Mouse (Mus musculus): ENCODE data around the gene Rit1. TPM values are rescaled to one million over a fixed set of nuclear protein-coding genes. Genes with fewer than 3 reads are reported as not detected.

Rit1 gene
- polyA plus RNA-seq, 1 experiment from 2014 or later: 26.3 TPM

GRCm38 (mm10) chr3:88685958-88686451, 30.6 kb upstream of the Rit1 start:
- Histone ChIP-seq H3K4me1 (ENCODE audit: insufficient read depth) (0 out of 2 replicates have a peak, but pooled peaks cover 4% of the 10 kb centered on the region), H3K27me3 (ENCODE audit: insufficient read depth, low read length) (no peaks in the 10 kb centered on the region), H3K36me3 (replicated peaks; ENCODE audit: insufficient read depth, low read length) (peaks cover 26% of the 10 kb centered on the region), H3K4me3 (ENCODE audit: low read depth, low read length) (peak overlapping the region; percentile 90), H3K4me2 (ENCODE audit: low read depth, low read length) (peak overlapping the region; percentile 75), H3K27ac (ENCODE audit: low read depth) (peak overlapping the region; percentile 98), H3K9ac (replicated peaks) (peak overlapping the region; percentile 94), H3K9me3 (ENCODE audit: low read length) (no peaks in the 10 kb centered on the region)
- TF ChIP-seq CTCF (IDR thresholded peaks at IDR 0.05; ENCODE audit: low read depth): peak; percentile 34
- no peak for TF ChIP-seq EP300 (IDR thresholded peaks at IDR 0.05; ENCODE audit: low read depth)
- DNase-seq (peak; percentile 64), ATAC-seq (peak; percentile 53)
- WGBS (ENCODE audit: insufficient replicate concordance): 0% methylated on average over 43 of the region's 45 CpGs

- Histone ChIP-seq H3K36me3 (replicated peaks; ENCODE audit: insufficient read depth, low read length) (peaks cover 28% of the 10 kb centered on the region), H3K9me3 (ENCODE audit: low read length) (no peaks in the 10 kb centered on the region), H3K27ac (ENCODE audit: low read depth) (peak overlapping the region; percentile 98; the same call in 1 of the 2 replicates), H3K27me3 (ENCODE audit: insufficient read depth, low read length) (no peaks in the 10 kb centered on the region), H3K4me2 (ENCODE audit: low read depth, low read length) (peak overlapping the region; percentile 75), H3K9ac (replicated peaks) (peak overlapping the region; percentile 94), H3K4me1 (ENCODE audit: insufficient read depth) (0 out of 2 replicates have a peak, but pooled peaks cover 4% of the 10 kb centered on the region), H3K4me3 (ENCODE audit: low read depth, low read length) (peak overlapping the region; percentile 90)
- TF ChIP-seq CTCF (IDR thresholded peaks at IDR 0.05; ENCODE audit: low read depth): no peak
- no peak for TF ChIP-seq EP300 (IDR thresholded peaks at IDR 0.05; ENCODE audit: low read depth)
- no peak for ATAC-seq
- DNase-seq: peak; percentile 18
- WGBS (ENCODE audit: insufficient replicate concordance): 19% methylated on average over 13 of the region's 13 CpGs
These were observed 29.7 kb upstream of the Rit1 start for GRCm38 (mm10) chr3:88686734-88687611.

- ATAC-seq (no peak), DNase-seq (no peak)
- no peaks in the 10 kb centered on the region for H3K27me3 ChIP-seq (ENCODE audit: insufficient read depth, low read length)
- H3K27ac ChIP-seq (ENCODE audit: low read depth): no peak overlapping the region
- H3K36me3 ChIP-seq (replicated peaks; ENCODE audit: insufficient read depth, low read length): peaks cover 44% of the 10 kb centered on the region
- 0 out of 2 replicates have a peak, but pooled peaks cover 4% of the 10 kb centered on the region for H3K4me1 ChIP-seq (ENCODE audit: insufficient read depth)
- no peak overlapping the region for H3K4me2 ChIP-seq (ENCODE audit: low read depth, low read length)
- no peak overlapping the region for H3K4me3 ChIP-seq (ENCODE audit: low read depth, low read length)
- H3K9me3 ChIP-seq (ENCODE audit: low read length): no peaks in the 10 kb centered on the region
- H3K9ac ChIP-seq (replicated peaks): no peak overlapping the region
- TF ChIP-seq CTCF (IDR thresholded peaks at IDR 0.05; ENCODE audit: low read depth) (no peak), EP300 (IDR thresholded peaks at IDR 0.05; ENCODE audit: low read depth) (no peak)
- 79% methylated on average over 5 of the region's 5 CpGs for WGBS (ENCODE audit: insufficient replicate concordance)
These were observed 27.6 kb upstream of the Rit1 start for GRCm38 (mm10) chr3:88689079-88689478.

GRCm38 (mm10) chr3:88695545-88695944, 21.1 kb upstream of the Rit1 start:
- H3K9me3 ChIP-seq (ENCODE audit: low read length): no peaks in the 10 kb centered on the region
- no peak overlapping the region for H3K4me2 ChIP-seq (ENCODE audit: low read depth, low read length)
- H3K27ac ChIP-seq (ENCODE audit: low read depth): no peak overlapping the region
- TF ChIP-seq EP300 (IDR thresholded peaks at IDR 0.05; ENCODE audit: low read depth) (no peak), CTCF (IDR thresholded peaks at IDR 0.05; ENCODE audit: low read depth) (peak; percentile 26; the same call in 1 of the 2 replicates)
- no peaks in the 10 kb centered on the region for H3K27me3 ChIP-seq (ENCODE audit: insufficient read depth, low read length)
- no peak for ATAC-seq
- H3K4me1 ChIP-seq (ENCODE audit: insufficient read depth): no peaks in the 10 kb centered on the region
- H3K4me3 ChIP-seq (ENCODE audit: low read depth, low read length): no peak overlapping the region
- no peak for DNase-seq
- peaks cover 83% of the 10 kb centered on the region for H3K36me3 ChIP-seq (replicated peaks; ENCODE audit: insufficient read depth, low read length)
- H3K9ac ChIP-seq (replicated peaks): no peak overlapping the region

- 90% methylated on average over 1 of the region's 1 CpGs for WGBS (ENCODE audit: insufficient replicate concordance)
- H3K9me3 ChIP-seq (ENCODE audit: low read length): no peaks in the 10 kb centered on the region
- ATAC-seq: no peak
- no peaks in the 10 kb centered on the region for H3K27me3 ChIP-seq (ENCODE audit: insufficient read depth, low read length)
- TF ChIP-seq CTCF (IDR thresholded peaks at IDR 0.05; ENCODE audit: low read depth) (no peak), EP300 (IDR thresholded peaks at IDR 0.05; ENCODE audit: low read depth) (no peak)
- H3K4me3 ChIP-seq (ENCODE audit: low read depth, low read length): no peak overlapping the region
- no peaks in the 10 kb centered on the region for H3K4me1 ChIP-seq (ENCODE audit: insufficient read depth)
- peaks cover 92% of the 10 kb centered on the region for H3K36me3 ChIP-seq (replicated peaks; ENCODE audit: insufficient read depth, low read length)
- no peak overlapping the region for H3K4me2 ChIP-seq (ENCODE audit: low read depth, low read length)
- no peak for DNase-seq
- no peak overlapping the region for H3K27ac ChIP-seq (ENCODE audit: low read depth)
- H3K9ac ChIP-seq (replicated peaks): no peak overlapping the region
These were observed 18.6 kb upstream of the Rit1 start for GRCm38 (mm10) chr3:88698051-88698450.

- H3K36me3 ChIP-seq (replicated peaks; ENCODE audit: insufficient read depth, low read length): peaks cover 91% of the 10 kb centered on the region
- H3K27me3 ChIP-seq (ENCODE audit: insufficient read depth, low read length): no peaks in the 10 kb centered on the region
- no peak overlapping the region for H3K4me3 ChIP-seq (ENCODE audit: low read depth, low read length)
- TF ChIP-seq CTCF (IDR thresholded peaks at IDR 0.05; ENCODE audit: low read depth) (no peak), EP300 (IDR thresholded peaks at IDR 0.05; ENCODE audit: low read depth) (no peak)
- whole genome bisulfite sequencing (ENCODE audit: insufficient replicate concordance): 86% methylated on average over 6 of the region's 6 CpGs
- H3K27ac ChIP-seq (ENCODE audit: low read depth): no peak overlapping the region
- ATAC-seq (no peak), DNase-seq (no peak)
- H3K9me3 ChIP-seq (ENCODE audit: low read length): no peaks in the 10 kb centered on the region
- no peaks in the 10 kb centered on the region for H3K4me1 ChIP-seq (ENCODE audit: insufficient read depth)
- no peak overlapping the region for H3K4me2 ChIP-seq (ENCODE audit: low read depth, low read length)
- H3K9ac ChIP-seq (replicated peaks): no peak overlapping the region
These were observed 17.8 kb upstream of the Rit1 start for GRCm38 (mm10) chr3:88698834-88699233.

Data from liver, postnatal 0 days (tissue).